Mouse (Mus musculus): ENCODE results near the gene Pm20d1.

GRCm38 (mm10) chr1:131820887-131821328 lies 23.7 kb downstream of the Pm20d1 start:
- TF ChIP-seq CTCF (IDR thresholded peaks at IDR 0.05; ENCODE audit: extremely low read depth, insufficient read depth, insufficient read length, insufficient replicate concordance) = no peak
- TF ChIP-seq POLR2A (IDR thresholded peaks at IDR 0.05; ENCODE audit: low read depth, low read length) = no peak

Measured in spleen, adult 2 months (tissue).